Mouse (Mus musculus) kidney, embryonic 14.5 days (tissue): ENCODE results near the gene Dsp. TPM values are rescaled to one million over a fixed set of nuclear protein-coding genes. Genes with fewer than 3 reads are reported as not detected.

ENCODE experiments used
- ATAC-seq: fragments of 200-750 bp; cut with Nextera tagmentation; 2 replicates; pipeline ENCODE4 v1.8.0; 2017; ENCODE audit warnings: moderate number of reproducible peaks, mild to moderate bottlenecking, moderate TSS enrichment, moderate library complexity; ENCODE audit not compliant: low FRiP score, low TSS enrichment
- H3K27ac ChIP-seq: fragments of 300-500 bp; sonication (generic); 2 replicates; pipeline ENCODE4 v1.5.1; 2014; ENCODE audit warnings: low read depth, mild to moderate bottlenecking, low read length, moderate library complexity, mixed read lengths
- H3K27me3 ChIP-seq: fragments of 300-500 bp; sonication (generic); 2 replicates; pipeline ENCODE4 v1.6.1; 2014; ENCODE audit warnings: mild to moderate bottlenecking, low read length; ENCODE audit not compliant: control insufficient read depth, insufficient read depth
- H3K36me3 ChIP-seq: fragments of 300-500 bp; sonication (generic); 2 replicates; pipeline ENCODE4 v1.6.1; 2014; ENCODE audit warnings: low read length, mixed read lengths; ENCODE audit not compliant: control insufficient read depth, insufficient read depth
- H3K4me1 ChIP-seq: fragments of 300-500 bp; sonication (generic); 2 replicates; pipeline ENCODE4 v1.6.1; 2014; ENCODE audit warnings: low read length, mixed read lengths; ENCODE audit not compliant: control insufficient read depth, insufficient read depth
- H3K4me2 ChIP-seq: fragments of 300-500 bp; sonication (generic); replicated peaks from 2 replicates; pipeline ENCODE4 v1.6.1; 2014; ENCODE audit warnings: low read depth, mild to moderate bottlenecking, low read length
- H3K4me3 ChIP-seq: fragments of 300-500 bp; sonication (generic); 2 replicates; pipeline ENCODE4 v1.5.1; 2014; ENCODE audit warnings: mild to moderate bottlenecking, low read length
- H3K9ac ChIP-seq: fragments of 300-500 bp; sonication (generic); 2 replicates; pipeline ENCODE4 v1.6.1; 2014; ENCODE audit warnings: low read depth, mild to moderate bottlenecking, low read length, moderate library complexity
- H3K9me3 ChIP-seq: fragments of 300-500 bp; sonication (generic); 2 replicates; pipeline ENCODE4 v1.6.1; 2016; ENCODE audit warnings: low read length; ENCODE audit not compliant: control insufficient read depth
- WGBS: fragments of 180-500 bp; shearing (Covaris S2); extraction: QIAGEN DNeasy Blood & Tissue Kit; methylation state at CpG from one replicate; pipeline ENCODE4 v1.1.7; 2014; 5-methylcytosine and 5-hydroxymethylcytosine counted together
- polyA plus RNA-seq: library from polyadenylated mRNA; unstranded; fragments of >200 nt; fragmentation: Nextera tagmentation; extraction: Ambion mirVana; gene quantifications from 2 replicates; pipeline ENCODE4 v1.2.1, GENCODE M21; 2014

Dsp gene
- 4.5 and 8.8 TPM in 2 replicates for polyA plus RNA-seq

- Histone ChIP-seq H3K27me3 (peaks cover 11% of the 10 kb centered on the region; the same call in 1 of the 2 replicates), H3K36me3 (no peaks in the 10 kb centered on the region), H3K9ac (peak within 1 kb of the TSS; percentile 63), H3K9me3 (no peaks in the 10 kb centered on the region), H3K4me3 (peak within 1 kb of the TSS; percentile 46), H3K4me1 (peaks cover 7% of the 10 kb centered on the region), H3K4me2 (peak within 1 kb of the TSS; percentile 88), H3K27ac (no peak within 1 kb of the TSS; the same call in 1 of the 2 replicates)
- 1% methylated on average over 53 of the region's 58 CpGs for WGBS
- peak; percentile 76 for ATAC-seq
Measured at GRCm38 (mm10) chr13:38151069-38151588, at the start of gene Dsp. Gene Dsp (plus strand): TSS chr13:38151294.

GRCm38 (mm10) chr13:38103406-38103805 is 47.7 kb upstream of the Dsp start:
- WGBS = 75% methylated on average over 4 of the region's 4 CpGs
- H3K9ac ChIP-seq = no peak overlapping the region

GRCm38 (mm10) chr13:38104501-38104900 is 46.6 kb upstream of the Dsp start:
- Histone ChIP-seq H3K4me2 (no peak overlapping the region), H3K27me3 (no peaks in the 10 kb centered on the region), H3K27ac (no peak overlapping the region), H3K9me3 (0 out of 2 replicates have a peak, but pooled peaks cover 3% of the 10 kb centered on the region), H3K4me1 (no peaks in the 10 kb centered on the region), H3K4me3 (no peak overlapping the region), H3K36me3 (no peaks in the 10 kb centered on the region), H3K9ac (no peak overlapping the region)
- ATAC-seq = no peak
- 82% methylated on average over 10 of the region's 10 CpGs for WGBS

More at GRCm38 (mm10) chr13:38103406-38103805, 47.7 kb upstream of the Dsp start:
- Histone ChIP-seq H3K4me1 (no peaks in the 10 kb centered on the region), H3K4me2 (no peak overlapping the region), H3K36me3 (no peaks in the 10 kb centered on the region), H3K27me3 (no peaks in the 10 kb centered on the region), H3K27ac (no peak overlapping the region), H3K4me3 (no peak overlapping the region), H3K9me3 (no peaks in the 10 kb centered on the region)
- ATAC-seq = no peak

- Histone ChIP-seq H3K27ac (no peak overlapping the region), H3K9ac (no peak overlapping the region), H3K4me3 (no peak overlapping the region), H3K4me2 (no peak overlapping the region), H3K4me1 (no peaks in the 10 kb centered on the region), H3K27me3 (no peaks in the 10 kb centered on the region), H3K9me3 (0 out of 2 replicates have a peak, but pooled peaks cover 3% of the 10 kb centered on the region), H3K36me3 (no peaks in the 10 kb centered on the region)
- no peak for ATAC-seq
- 78% methylated on average over 9 of the region's 9 CpGs for WGBS
Measured at GRCm38 (mm10) chr13:38109081-38109480, 42.0 kb upstream of the Dsp start.

DNA sequence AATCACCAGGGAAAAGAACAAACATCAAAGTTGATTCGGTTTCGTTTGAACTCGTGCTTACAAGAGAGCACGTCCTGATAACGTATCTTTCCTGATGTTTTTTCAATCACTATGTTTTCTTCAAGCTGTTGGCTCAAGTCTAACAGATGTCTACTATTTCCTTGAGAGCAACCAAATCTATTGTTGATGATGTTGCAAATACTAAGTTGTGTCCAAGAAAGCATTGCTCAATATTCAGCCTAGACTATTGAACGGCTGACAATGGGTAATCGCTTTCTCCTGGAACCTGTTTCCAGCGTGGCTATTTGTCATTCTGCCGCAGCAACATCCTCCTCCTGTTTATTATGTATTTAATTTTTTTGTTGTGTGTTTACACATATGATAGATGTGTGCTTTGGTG is 28.8 kb upstream of the Dsp start:
- H3K9ac ChIP-seq = no peak overlapping the region
- H3K4me3 ChIP-seq = no peak overlapping the region
- H3K36me3 ChIP-seq = no peaks in the 10 kb centered on the region
- no peak for ATAC-seq
- H3K4me1 ChIP-seq = no peaks in the 10 kb centered on the region
- H3K27me3 ChIP-seq = no peaks in the 10 kb centered on the region; the same call in 1 of the 2 replicates
- H3K9me3 ChIP-seq = no peaks in the 10 kb centered on the region
- H3K27ac ChIP-seq = no peak overlapping the region
- no peak overlapping the region for H3K4me2 ChIP-seq
- 87% methylated on average over 9 of the region's 9 CpGs for WGBS

GRCm38 (mm10) chr13:38123666-38124065 is 27.4 kb upstream of the Dsp start:
- Histone ChIP-seq H3K4me2 (no peak overlapping the region), H3K36me3 (no peaks in the 10 kb centered on the region), H3K9me3 (no peaks in the 10 kb centered on the region), H3K4me1 (no peaks in the 10 kb centered on the region), H3K9ac (no peak overlapping the region), H3K27ac (no peak overlapping the region), H3K4me3 (no peak overlapping the region), H3K27me3 (no peaks in the 10 kb centered on the region; the same call in 1 of the 2 replicates)
- WGBS = 74% methylated on average over 4 of the region's 4 CpGs
- no peak for ATAC-seq

GRCm38 (mm10) chr13:38127683-38128082 is 23.4 kb upstream of the Dsp start:
- H3K27ac ChIP-seq = no peak overlapping the region
- no peak overlapping the region for H3K4me3 ChIP-seq
- H3K4me2 ChIP-seq = no peak overlapping the region
- ATAC-seq = no peak
- 81% methylated on average over 3 of the region's 3 CpGs for WGBS
- no peaks in the 10 kb centered on the region for H3K9me3 ChIP-seq
- no peaks in the 10 kb centered on the region for H3K27me3 ChIP-seq
- no peaks in the 10 kb centered on the region for H3K4me1 ChIP-seq
- no peaks in the 10 kb centered on the region for H3K36me3 ChIP-seq
- no peak overlapping the region for H3K9ac ChIP-seq

- Histone ChIP-seq H3K27me3 (no peaks in the 10 kb centered on the region), H3K36me3 (no peaks in the 10 kb centered on the region), H3K9me3 (no peaks in the 10 kb centered on the region), H3K4me2 (no peak overlapping the region), H3K4me1 (no peaks in the 10 kb centered on the region), H3K9ac (no peak overlapping the region), H3K4me3 (no peak overlapping the region), H3K27ac (no peak overlapping the region)
- ATAC-seq = no peak
- WGBS = 76% methylated on average over 3 of the region's 3 CpGs
Measured at GRCm38 (mm10) chr13:38128246-38128645, 22.8 kb upstream of the Dsp start.

- ATAC-seq = no peak
- no peaks in the 10 kb centered on the region for H3K27me3 ChIP-seq
- H3K36me3 ChIP-seq = no peaks in the 10 kb centered on the region
- H3K4me3 ChIP-seq = no peak overlapping the region
- H3K27ac ChIP-seq = no peak overlapping the region
- H3K4me1 ChIP-seq = no peaks in the 10 kb centered on the region
- H3K4me2 ChIP-seq = no peak overlapping the region
- no peak overlapping the region for H3K9ac ChIP-seq
- no peaks in the 10 kb centered on the region for H3K9me3 ChIP-seq
- WGBS = 70% methylated on average over 2 of the region's 2 CpGs
Measured at GRCm38 (mm10) chr13:38129492-38129891, 21.6 kb upstream of the Dsp start.
